8 mouse cellular contexts compared by ENCODE assay signal in the genomic region with DNA sequence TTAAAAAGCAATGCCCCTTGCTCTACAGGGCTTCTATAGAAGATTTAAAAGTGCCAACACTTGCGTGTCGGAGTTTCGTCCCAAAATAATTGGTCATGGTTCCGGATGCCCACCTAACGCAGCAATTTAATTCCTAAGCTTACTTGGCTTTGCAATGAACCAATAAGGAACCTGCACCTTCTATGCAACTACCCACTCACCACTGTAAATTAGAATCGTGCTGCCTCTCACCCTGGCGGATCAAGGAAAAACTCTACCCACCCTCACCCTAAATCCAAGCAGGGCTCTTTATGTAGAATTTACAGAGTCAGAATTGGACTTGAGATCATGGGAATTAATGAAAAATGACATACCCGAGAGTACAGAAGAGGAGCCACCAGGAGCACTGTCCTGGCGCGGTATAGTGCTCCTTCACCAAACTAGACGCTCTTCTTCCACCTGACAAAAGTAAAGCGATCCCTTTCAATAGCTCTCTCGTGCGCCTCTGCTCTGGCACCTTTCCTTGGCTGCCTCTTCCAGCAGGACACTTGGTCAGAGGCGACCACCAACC. TPM values are rescaled to one million over a fixed set of nuclear protein-coding genes. Genes with fewer than 3 reads are reported as not detected.
DNase-seq lines count a peak whose midpoint lies in the region; ATAC-seq lines count a peak whose summit lies in the region.

No protein-coding gene starts in this region.

- peak overlapping the region; percentile 56 for H3K4me2 ChIP-seq in lung, embryonic 15.5 days
- H3K4me2 ChIP-seq in embryonic facial prominence, embryonic 15.5 days (replicated peaks) = peak overlapping the region; percentile 69
- peak overlapping the region; percentile 89 for H3K4me2 ChIP-seq in intestine, embryonic 14.5 days (ENCODE audit: low read length)

- WGBS in lung, embryonic 15.5 days = 2% methylated on average over 15 of the region's 15 CpGs
- WGBS in embryonic facial prominence, embryonic 15.5 days = 1% methylated on average over 15 of the region's 15 CpGs
- WGBS in intestine, embryonic 14.5 days = 4% methylated on average over 15 of the region's 15 CpGs

- H3K4me3 ChIP-seq in lung, embryonic 15.5 days = peak overlapping the region; percentile 97
- peak overlapping the region; percentile 83 for H3K4me3 ChIP-seq in embryonic facial prominence, embryonic 15.5 days (replicated peaks)
- peak overlapping the region; percentile 86 for H3K4me3 ChIP-seq in intestine, embryonic 14.5 days (ENCODE audit: low read depth, low read length)

- ATAC-seq in lung, embryonic 15.5 days (ENCODE audit: borderline replicate concordance, extremely low read depth, low FRiP score, low TSS enrichment) = peak; percentile 13
- ATAC-seq in embryonic facial prominence, embryonic 15.5 days (ENCODE audit: insufficient number of reproducible peaks, low FRiP score, low TSS enrichment, low read depth) = peak; percentile 63
- peak; percentile 62; the same call in 1 of the 2 replicates for ATAC-seq in intestine, embryonic 14.5 days (replicated peaks; ENCODE audit: low FRiP score, low TSS enrichment, low read depth)
- 0 out of 2 replicates have a peak, but pooled peaks have one; percentile 8 for ATAC-seq in monocyte, adult 5-6 weeks (replicated peaks; ENCODE audit: insufficient number of reproducible peaks, low FRiP score, low TSS enrichment, poor library complexity, severe bottlenecking)

- no peaks in the 10 kb centered on the region for H3K9me3 ChIP-seq in lung, embryonic 15.5 days
- H3K9me3 ChIP-seq in embryonic facial prominence, embryonic 15.5 days (replicated peaks) = no peaks in the 10 kb centered on the region
- no peaks in the 10 kb centered on the region for H3K9me3 ChIP-seq in intestine, embryonic 14.5 days (ENCODE audit: control insufficient read depth, low read length)

- H3K27me3 ChIP-seq in lung, embryonic 15.5 days = no peaks in the 10 kb centered on the region
- H3K27me3 ChIP-seq in embryonic facial prominence, embryonic 15.5 days = no peaks in the 10 kb centered on the region
- H3K27me3 ChIP-seq in intestine, embryonic 14.5 days (replicated peaks; ENCODE audit: control insufficient read depth, insufficient read depth, low read length) = no peaks in the 10 kb centered on the region

- H3K36me3 ChIP-seq in lung, embryonic 15.5 days = peaks cover 20% of the 10 kb centered on the region
- H3K36me3 ChIP-seq in embryonic facial prominence, embryonic 15.5 days = peaks cover 34% of the 10 kb centered on the region
- H3K36me3 ChIP-seq in intestine, embryonic 14.5 days (ENCODE audit: control insufficient read depth, insufficient read depth, low read length) = peaks cover 30% of the 10 kb centered on the region

- H3K9ac ChIP-seq in lung, embryonic 15.5 days = peak overlapping the region; percentile 73
- peak overlapping the region; percentile 72 for H3K9ac ChIP-seq in embryonic facial prominence, embryonic 15.5 days
- peak overlapping the region; percentile 93 for H3K9ac ChIP-seq in intestine, embryonic 14.5 days (ENCODE audit: low read length)

- DNase-seq in lung, postnatal 10 days = no peak
- no peak for DNase-seq in intestine, embryonic 14.5 days (ENCODE audit: low spot score)
- no peak for DNase-seq in urinary bladder, postnatal 14 days (ENCODE audit: low spot score)
- DNase-seq in layer of hippocampus, adult 9-10 months (ENCODE audit: low spot score) = no peak
- no peak for DNase-seq in cerebellum, adult 11 months

- peak overlapping the region; percentile 70 for H3K27ac ChIP-seq in lung, embryonic 15.5 days
- H3K27ac ChIP-seq in embryonic facial prominence, embryonic 15.5 days (replicated peaks) = peak overlapping the region; percentile 94
- peak overlapping the region; percentile 92 for H3K27ac ChIP-seq in intestine, embryonic 14.5 days (ENCODE audit: low read depth)

- peaks cover 20% of the 10 kb centered on the region for H3K4me1 ChIP-seq in lung, embryonic 15.5 days
- peaks cover 19% of the 10 kb centered on the region for H3K4me1 ChIP-seq in embryonic facial prominence, embryonic 15.5 days
- H3K4me1 ChIP-seq in intestine, embryonic 14.5 days (replicated peaks; ENCODE audit: control insufficient read depth, insufficient read depth, low read length) = peaks cover 10% of the 10 kb centered on the region

RNA-seq across cellular contexts. Expression of gene Ecd, which starts 0.4 kb away (rescaled TPM):
- polyA plus RNA-seq in lung, embryonic 15.5 days (2015; fragmentation: Nextera tagmentation; extraction: Ambion mirVana) = 49.1 and 50.0 TPM in 2 replicates
- polyA plus RNA-seq in embryonic facial prominence, embryonic 15.5 days (2015; fragmentation: Nextera tagmentation; extraction: Ambion mirVana) = 47.3 and 54.4 TPM in 2 replicates
- polyA plus RNA-seq in intestine, embryonic 14.5 days (2014; fragmentation: Nextera tagmentation; extraction: Ambion mirVana) = 58.1 and 62.7 TPM in 2 replicates
- 30.8 to 39.0 TPM (median 37.4 TPM) in 3 replicates for total RNA-seq in monocyte, adult 5-6 weeks (2017)

RNA-seq across cellular contexts. Expression of gene Fam149b, which starts 0.4 kb away (rescaled TPM):
- polyA plus RNA-seq in lung, embryonic 15.5 days (2015; fragmentation: Nextera tagmentation; extraction: Ambion mirVana) = 32.4 and 35.8 TPM in 2 replicates
- 36.0 and 36.9 TPM in 2 replicates for polyA plus RNA-seq in embryonic facial prominence, embryonic 15.5 days (2015; fragmentation: Nextera tagmentation; extraction: Ambion mirVana)
- polyA plus RNA-seq in intestine, embryonic 14.5 days (2014; fragmentation: Nextera tagmentation; extraction: Ambion mirVana) = 33.5 and 34.5 TPM in 2 replicates
- 14.5 to 42.0 TPM (median 34.5 TPM) in 3 replicates for total RNA-seq in monocyte, adult 5-6 weeks (2017)

RNA-seq across cellular contexts. Expression of gene Dnajc9, which starts 41.2 kb away (rescaled TPM):
- 190 and 191 TPM in 2 replicates for polyA plus RNA-seq in lung, embryonic 15.5 days (2015; fragmentation: Nextera tagmentation; extraction: Ambion mirVana)
- polyA plus RNA-seq in embryonic facial prominence, embryonic 15.5 days (2015; fragmentation: Nextera tagmentation; extraction: Ambion mirVana) = 168 and 176 TPM in 2 replicates
- polyA plus RNA-seq in intestine, embryonic 14.5 days (2014; fragmentation: Nextera tagmentation; extraction: Ambion mirVana) = 130 and 147 TPM in 2 replicates
- total RNA-seq in monocyte, adult 5-6 weeks (2017) = 58.2 to 124 TPM (median 61.8 TPM) in 3 replicates

RNA-seq across cellular contexts. Expression of gene Mrps16, which starts 45.9 kb away (rescaled TPM):
- polyA plus RNA-seq in lung, embryonic 15.5 days (2015; fragmentation: Nextera tagmentation; extraction: Ambion mirVana) = 90.3 and 93.7 TPM in 2 replicates
- 82.9 and 90.6 TPM in 2 replicates for polyA plus RNA-seq in embryonic facial prominence, embryonic 15.5 days (2015; fragmentation: Nextera tagmentation; extraction: Ambion mirVana)
- polyA plus RNA-seq in intestine, embryonic 14.5 days (2014; fragmentation: Nextera tagmentation; extraction: Ambion mirVana) = 96.7 and 103 TPM in 2 replicates
- total RNA-seq in monocyte, adult 5-6 weeks (2017) = 24.2 to 43.4 TPM (median 27.0 TPM) in 3 replicates

RNA-seq across cellular contexts. Expression of gene Nudt13, which starts 53.0 kb away (rescaled TPM):
- 15.0 and 21.2 TPM in 2 replicates for polyA plus RNA-seq in lung, embryonic 15.5 days (2015; fragmentation: Nextera tagmentation; extraction: Ambion mirVana)
- 16.6 and 22.8 TPM in 2 replicates for polyA plus RNA-seq in embryonic facial prominence, embryonic 15.5 days (2015; fragmentation: Nextera tagmentation; extraction: Ambion mirVana)
- 13.3 and 18.2 TPM in 2 replicates for polyA plus RNA-seq in intestine, embryonic 14.5 days (2014; fragmentation: Nextera tagmentation; extraction: Ambion mirVana)
- total RNA-seq in monocyte, adult 5-6 weeks (2017) = 14.6 to 42.4 TPM (median 23.3 TPM) in 3 replicates

Comparison
In these comparisons a context has a peak if more than half of its experiments do, and no peak if none do; other contexts are left out.
1. ATAC-seq: peak in every context shown above with its lines; median percentile 63 in embryonic facial prominence, embryonic 15.5 days; 62 in intestine, embryonic 14.5 days; 13 in lung, embryonic 15.5 days; 8 in monocyte, adult 5-6 weeks.